Mouse (Mus musculus) CH12.LX (cell line): ENCODE data around the gene Tut7. TPM values are rescaled to one million over a fixed set of nuclear protein-coding genes. Genes with fewer than 3 reads are reported as not detected.

Experiments used
- DNase-seq: peaks from one replicate; pipeline ENCODE4 v3.0.0-alpha.2; 2013; ENCODE audit errors: extremely low read depth
- H3K27ac ChIP-seq: 2 replicates; pipeline ENCODE4 v1.5.1; 2012; ENCODE audit warnings: low read depth, mild to moderate bottlenecking, control low read depth, moderate library complexity; ENCODE audit not compliant: insufficient read depth
- H3K27me3 ChIP-seq: replicated peaks from 2 replicates; pipeline ENCODE3; 2012; ENCODE audit warnings: inconsistent platforms
- H3K36me3 ChIP-seq, 2 experiments: replicated peaks in 1 of 2; 2 replicates each; pipeline versions ENCODE3 to v1.6.1; 2012; ENCODE audit warnings: inconsistent platforms in 1 of 2, low read length in 1 of 2, mild to moderate bottlenecking in 1 of 2, mixed read lengths in 1 of 2, moderate library complexity in 1 of 2; ENCODE audit not compliant: control insufficient read depth in 1 of 2, insufficient read depth in 1 of 2
- H3K4me1 ChIP-seq, 2 experiments: 2 replicates each; pipeline ENCODE4 v1.6.1; 2012; ENCODE audit warnings: inconsistent platforms in 1 of 2, moderate library complexity in 1 of 2; ENCODE audit not compliant: insufficient read depth in 2 of 2, control insufficient read depth in 1 of 2
- H3K4me2 ChIP-seq: 2 replicates; pipeline ENCODE4 v1.6.1; 2012; ENCODE audit warnings: low read depth, mild to moderate bottlenecking, control low read depth; ENCODE audit not compliant: poor library complexity, insufficient read depth, severe bottlenecking
- H3K4me3 ChIP-seq, 3 experiments: fragments of 150-350 bp in 1 of 3; sonication (generic) in 1 of 3; replicated peaks in 1 of 3; 2 replicates each; pipeline versions ENCODE3 to v1.5.1; 2011 to 2012; ENCODE audit warnings: low read depth in 2 of 3, low read length in 2 of 3, mild to moderate bottlenecking in 2 of 3, moderate library complexity in 2 of 3, control low read depth in 1 of 3, improper control_type of control experiment in 1 of 3, inconsistent platforms in 1 of 3, mixed read lengths in 1 of 3; ENCODE audit not compliant: poor library complexity in 1 of 3
- H3K79me2 ChIP-seq: replicated peaks from 2 replicates; pipeline ENCODE4 v1.6.1; 2012; ENCODE audit warnings: mild to moderate bottlenecking, moderate library complexity; ENCODE audit not compliant: control insufficient read depth, poor library complexity, insufficient read depth, severe bottlenecking; ENCODE audit errors: extremely low read depth
- H3K9ac ChIP-seq: 2 replicates; pipeline ENCODE4 v1.6.1; 2012; ENCODE audit warnings: low read depth, mild to moderate bottlenecking, control low read depth, moderate library complexity; ENCODE audit not compliant: insufficient read depth
- H3K9me3 ChIP-seq: replicated peaks from 2 replicates; pipeline ENCODE3; 2012; ENCODE audit warnings: low read length, inconsistent platforms, mixed read lengths
- BHLHE40 ChIP-seq: IDR thresholded peaks from 2 replicates; pipeline ENCODE4 v1.6.1; 2011; ENCODE audit warnings: mild to moderate bottlenecking, low read depth, low read length, improper control_type of control experiment
- CHD2 ChIP-seq: IDR thresholded peaks from 2 replicates; pipeline ENCODE4 v1.6.1; 2011; ENCODE audit warnings: low read length, improper control_type of control experiment
- CTCF ChIP-seq, 2 experiments: IDR thresholded peaks in 1 of 2; conservative IDR thresholded peaks in 1 of 2; 2 replicates each; pipeline ENCODE4 v1.5.1; 2011 to 2012; ENCODE audit warnings: low read depth in 2 of 2, low read length in 2 of 2, improper control_type of control experiment in 1 of 2, inconsistent platforms in 1 of 2, mild to moderate bottlenecking in 1 of 2, moderate library complexity in 1 of 2
- E2F4 ChIP-seq: IDR thresholded peaks from 2 replicates; pipeline ENCODE4 v1.6.1; 2011; ENCODE audit warnings: low read depth, low read length, improper control_type of control experiment; ENCODE audit not compliant: insufficient replicate concordance
- ELF1 ChIP-seq: IDR thresholded peaks from 2 replicates; pipeline ENCODE4 v1.6.1; 2014; ENCODE audit warnings: low read depth, mild to moderate bottlenecking, inconsistent platforms, low read length, improper control_type of control experiment
- EP300 ChIP-seq: IDR thresholded peaks from 2 replicates; pipeline ENCODE4 v1.6.1; 2011; ENCODE audit warnings: low read length, improper control_type of control experiment
- ETS1 ChIP-seq: conservative IDR thresholded peaks from 2 replicates; pipeline ENCODE4 v1.6.1; 2012; ENCODE audit warnings: low read depth, mild to moderate bottlenecking, inconsistent platforms, low read length, improper control_type of control experiment, moderate library complexity
- GABPA ChIP-seq: IDR thresholded peaks from 2 replicates; pipeline ENCODE4 v1.6.1; 2012; ENCODE audit warnings: low read depth, low read length, improper control_type of control experiment, inconsistent platforms; ENCODE audit not compliant: insufficient replicate concordance
- HCFC1 ChIP-seq: IDR thresholded peaks from 2 replicates; pipeline ENCODE4 v1.6.1; 2012; ENCODE audit warnings: low read depth, mild to moderate bottlenecking, inconsistent platforms, low read length, improper control_type of control experiment
- IRF4 ChIP-seq: IDR thresholded peaks from 2 replicates; pipeline ENCODE4 v1.6.1; 2014; ENCODE audit warnings: low read depth, mild to moderate bottlenecking, inconsistent platforms, low read length, improper control_type of control experiment
- JUND ChIP-seq: conservative IDR thresholded peaks from 2 replicates; pipeline ENCODE4 v1.6.1; 2011; ENCODE audit warnings: low read depth, low read length, improper control_type of control experiment
- MAFK ChIP-seq: IDR thresholded peaks from 2 replicates; pipeline ENCODE4 v1.6.1; 2011; ENCODE audit warnings: low read length, improper control_type of control experiment; ENCODE audit not compliant: insufficient replicate concordance
- MAX ChIP-seq: IDR thresholded peaks from 2 replicates; pipeline ENCODE4 v1.6.1; 2011; ENCODE audit warnings: low read length, improper control_type of control experiment
- MEF2A ChIP-seq: IDR thresholded peaks from 2 replicates; pipeline ENCODE4 v1.6.1; 2014; ENCODE audit warnings: low read depth, mild to moderate bottlenecking, inconsistent platforms, low read length, improper control_type of control experiment, borderline replicate concordance
- MXI1 ChIP-seq: IDR thresholded peaks from 2 replicates; pipeline ENCODE4 v1.6.1; 2011; ENCODE audit warnings: mild to moderate bottlenecking, low read depth, low read length, improper control_type of control experiment
- MYC ChIP-seq: IDR thresholded peaks from 2 replicates; pipeline ENCODE4 v1.6.1; 2011; ENCODE audit warnings: low read depth, mild to moderate bottlenecking, improper control_type of control experiment, low read length
- NELFE ChIP-seq: IDR thresholded peaks from 2 replicates; pipeline ENCODE4 v1.6.1; 2011; ENCODE audit warnings: low read depth, low read length, improper control_type of control experiment
- NRF1 ChIP-seq: IDR thresholded peaks from 2 replicates; pipeline ENCODE4 v1.6.1; 2014; ENCODE audit warnings: low read depth, mild to moderate bottlenecking, inconsistent platforms, low read length, improper control_type of control experiment, moderate library complexity
- PAX5 ChIP-seq: IDR thresholded peaks from 2 replicates; pipeline ENCODE4 v1.6.1; 2012; ENCODE audit warnings: low read length, inconsistent platforms, mixed read lengths
- POLR2AphosphoS2 ChIP-seq: IDR thresholded peaks from 2 replicates; pipeline ENCODE4 v1.6.1; 2011; ENCODE audit warnings: low read depth, low read length, improper control_type of control experiment
- RAD21 ChIP-seq: IDR thresholded peaks from 2 replicates; pipeline ENCODE4 v1.6.1; 2011; ENCODE audit warnings: low read depth, mild to moderate bottlenecking, low read length, improper control_type of control experiment, moderate library complexity
- SIN3A ChIP-seq: IDR thresholded peaks from 2 replicates; pipeline ENCODE4 v1.6.1; 2012; ENCODE audit warnings: low read length, improper control_type of control experiment, inconsistent platforms
- SMC3 ChIP-seq: IDR thresholded peaks from 2 replicates; pipeline ENCODE4 v1.6.1; 2011; ENCODE audit warnings: low read depth, low read length, improper control_type of control experiment
- TBP ChIP-seq: conservative IDR thresholded peaks from 2 replicates; pipeline ENCODE4 v1.6.1; 2011; ENCODE audit warnings: low read depth, low read length, improper control_type of control experiment
- TCF12 ChIP-seq: IDR thresholded peaks from 2 replicates; pipeline ENCODE4 v1.6.1; 2014; ENCODE audit warnings: low read depth, mild to moderate bottlenecking, inconsistent platforms, low read length, improper control_type of control experiment
- UBTF ChIP-seq: IDR thresholded peaks from 2 replicates; pipeline ENCODE4 v1.6.1; 2012; ENCODE audit warnings: low read depth, mild to moderate bottlenecking, inconsistent platforms, low read length, improper control_type of control experiment, moderate library complexity
- USF2 ChIP-seq: conservative IDR thresholded peaks from 2 replicates; pipeline ENCODE4 v1.6.1; 2011; ENCODE audit warnings: low read depth, low read length, improper control_type of control experiment
- ZC3H11A ChIP-seq: IDR thresholded peaks from 2 replicates; pipeline ENCODE4 v1.6.1; 2012; ENCODE audit warnings: low read depth, mild to moderate bottlenecking, inconsistent platforms, low read length, improper control_type of control experiment
- ZMIZ1 ChIP-seq: IDR thresholded peaks from 2 replicates; pipeline ENCODE4 v1.6.1; 2012; ENCODE audit warnings: low read depth, mild to moderate bottlenecking, inconsistent platforms, low read length, improper control_type of control experiment
- ZNF384 ChIP-seq: IDR thresholded peaks from 2 replicates; pipeline ENCODE4 v1.6.1; 2012; ENCODE audit warnings: low read depth, low read length, improper control_type of control experiment, inconsistent platforms
- dilution Hi-C: fragments of 300-500 bp; cut with MboI; formaldehyde crosslinking; loops from 2 replicates; pipeline ENCODE4 v1.14.3; 2020; ENCODE audit warnings: low sequenced_read_pairs; ENCODE audit not compliant: extremely low pct_unique_long_range_greater_than_20kb, extremely low pct_ligation_motif_present
- in situ Hi-C: fragments of 300-500 bp; cut with MboI; formaldehyde crosslinking; loops from 3 replicates; pipeline ENCODE4 v1.14.3; 2019; ENCODE audit warnings: low sequenced_read_pairs, low pct_ligation_motif_present, low pct_unique_long_range_greater_than_20kb, mixed read lengths
- polyA plus RNA-seq: library from polyadenylated mRNA; unstranded; fragments of >175 nt; gene quantifications from 2 replicates; pipeline ENCODE4 v1.2.1, GENCODE M21; 2012; ENCODE audit warnings: low read depth; ENCODE audit not compliant: insufficient read length
- total RNA-seq, 2 experiments: library from RNA; depleted of rRNA; stranded (reverse); fragments of 300-350 nt in 1 of 2; fragments of >200 nt in 1 of 2; gene quantifications; 2 replicates each; pipeline ENCODE4 v1.2.3; 2012 to 2014

Tut7 gene
- total and polyA plus RNA-seq, 3 experiments = 14.3 to 21.6 (median 17.9) TPM

GRCm38 (mm10) chr13:59840429-59841169 lies 17.7 kb upstream of the Tut7 start:
- TF ChIP-seq ZNF384 (no peak), USF2 (no peak), JUND (peak; percentile 53; the same call in 1 of the 2 replicates), SMC3 (peak; percentile 90), RAD21 (peak; percentile 77), NRF1 (0 out of 2 replicates have a peak, but pooled peaks have one; percentile 25), CTCF (conservative IDR thresholded peaks at IDR 0.05 in 1 of 2, IDR thresholded peaks at IDR 0.05 in 1 of 2; ENCODE audit: low read depth in 2 of 2, low read length in 2 of 2) (peak; percentile 98 to 99), IRF4 (0 out of 2 replicates have a peak, but pooled peaks have one; percentile 26), MAFK (0 out of 2 replicates have a peak, but pooled peaks have one; percentile 21), UBTF (no peak), MYC (peak; percentile 83), PAX5 (no peak), ZC3H11A (peak; percentile 38), SIN3A (0 out of 2 replicates have a peak, but pooled peaks have one; percentile 33), MAX (peak; percentile 68), ELF1 (peak; percentile 52; the same call in 1 of the 2 replicates), E2F4 (no peak), GABPA (no peak), NELFE (peak; percentile 76; the same call in 1 of the 2 replicates), TCF12 (peak; percentile 40; the same call in 1 of the 2 replicates)

GRCm38 (mm10) chr13:59839356-59839755 lies 16.4 kb upstream of the Tut7 start:
- Histone ChIP-seq H3K36me3 (no peaks in the 10 kb centered on the region), H3K9ac (no peak overlapping the region), H3K27me3 (peaks cover 5% of the 10 kb centered on the region), H3K4me2 (no peak overlapping the region), H3K4me1 (peaks cover 3 to 7% of the 10 kb centered on the region in 2 experiments; a peak in 2 of 4 replicates), H3K79me2 (no peaks in the 10 kb centered on the region), H3K27ac (no peak overlapping the region), H3K4me3 (no peak overlapping the region), H3K9me3 (no peaks in the 10 kb centered on the region)
- dilution Hi-C loops (no loop called here), in situ Hi-C loops (loop anchor here (25.0 kb wide), 1 partner anchor 1202 kb away; no protein-coding TSS in a partner anchor)
- TF ChIP-seq ETS1 = no peak
- no peak for TF ChIP-seq ZNF384
- TF ChIP-seq RAD21 = no peak
- TF ChIP-seq HCFC1 = no peak
- TF ChIP-seq JUND = no peak
- TF ChIP-seq MXI1 = no peak
- TF ChIP-seq CHD2 = no peak
- no peak for TF ChIP-seq SMC3
- TF ChIP-seq SIN3A = no peak
- TF ChIP-seq ZMIZ1 = no peak
- no peak for TF ChIP-seq TBP
- TF ChIP-seq BHLHE40 = no peak
- TF ChIP-seq MEF2A = no peak
- TF ChIP-seq POLR2AphosphoS2 = no peak
- no peak for TF ChIP-seq EP300
- no peak for TF ChIP-seq ELF1
- no peak for TF ChIP-seq UBTF
- DNase-seq = no peak

More at GRCm38 (mm10) chr13:59840429-59841169, 17.7 kb upstream of the Tut7 start:
- dilution Hi-C loops (no loop called here), in situ Hi-C loops (loop anchor here (25.0 kb wide), 1 partner anchor 1203 kb away; no protein-coding TSS in a partner anchor)
- Histone ChIP-seq H3K79me2 (no peaks in the 10 kb centered on the region), H3K27ac (no peak overlapping the region), H3K4me2 (no peak overlapping the region), H3K27me3 (peaks cover 5% of the 10 kb centered on the region), H3K4me3 (no peak overlapping the region), H3K9me3 (no peaks in the 10 kb centered on the region), H3K9ac (no peak overlapping the region), H3K36me3 (no peaks in the 10 kb centered on the region), H3K4me1 (peaks cover 0 to 7% of the 10 kb centered on the region in 2 experiments; a peak in 2 of 4 replicates)
- peak; percentile 89 for DNase-seq
